Mouse (Mus musculus) yolk sac, embryonic 10.5 days (tissue): ENCODE results near the gene Fibp.

Source experiments
- DNase-seq: peaks from one replicate; pipeline ENCODE4 v3.0.0-alpha.2; 2017; ENCODE audit warnings: low spot score

Fibp gene

DNA sequence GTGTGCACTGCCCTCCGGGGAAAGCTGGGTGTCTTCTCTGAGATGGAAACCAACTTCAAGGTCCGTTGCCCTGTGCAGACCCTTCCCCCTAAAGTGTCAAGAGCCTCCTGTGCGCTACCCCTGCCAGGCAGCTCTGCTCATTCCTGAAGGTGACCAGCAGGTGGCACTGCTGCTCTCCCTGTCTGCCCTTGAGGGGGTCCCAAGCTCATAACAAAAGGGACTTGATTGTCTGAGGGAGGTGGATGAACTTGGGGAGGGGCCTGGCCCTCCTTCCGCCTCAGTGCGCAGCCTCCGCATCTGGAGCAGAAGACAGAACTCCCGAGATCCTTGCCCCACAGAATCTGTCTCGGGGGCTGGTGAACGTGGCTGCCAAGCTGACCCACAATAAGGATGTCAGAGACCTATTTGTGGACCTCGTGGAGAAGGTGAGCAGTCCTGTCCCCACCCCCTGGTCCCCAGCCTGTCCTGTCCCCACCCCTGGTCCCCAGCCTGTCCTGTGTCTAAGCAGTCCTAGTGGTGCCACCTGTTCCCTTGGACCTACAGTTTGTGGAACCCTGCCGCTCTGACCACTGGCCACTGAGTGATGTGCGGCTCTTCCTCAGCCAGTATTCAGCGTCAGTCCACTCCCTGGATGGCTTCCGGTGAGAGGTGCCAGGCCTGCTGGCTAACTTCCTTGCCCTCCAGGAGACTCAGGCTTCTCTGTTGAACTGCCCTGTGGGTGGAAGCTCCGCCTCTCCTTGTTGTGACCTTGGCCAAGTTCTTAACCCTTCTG lies 3.6 kb downstream of the Fibp start:
- no peak for DNase-seq

DNA sequence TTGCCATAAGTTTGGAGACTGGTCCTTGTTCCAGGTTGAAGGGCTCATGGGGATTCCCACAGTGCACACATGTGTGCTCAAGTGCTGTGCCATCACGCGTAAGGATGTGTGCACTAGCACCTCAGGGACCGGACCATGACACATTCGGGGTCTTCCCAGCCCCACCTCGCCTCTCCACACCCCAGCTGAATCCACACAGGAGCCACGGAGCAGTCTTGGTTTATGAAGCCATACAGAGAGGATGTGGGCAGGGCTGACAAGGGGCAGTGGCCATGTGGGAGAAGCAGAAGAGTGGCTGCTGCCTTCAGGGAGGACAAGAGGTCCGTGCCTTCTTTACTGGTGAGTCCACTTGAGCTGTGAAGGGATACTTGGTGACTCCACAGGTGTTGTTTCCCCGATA lies 4.6 kb downstream of the Fibp start:
- DNase-seq, result no peak

DNA sequence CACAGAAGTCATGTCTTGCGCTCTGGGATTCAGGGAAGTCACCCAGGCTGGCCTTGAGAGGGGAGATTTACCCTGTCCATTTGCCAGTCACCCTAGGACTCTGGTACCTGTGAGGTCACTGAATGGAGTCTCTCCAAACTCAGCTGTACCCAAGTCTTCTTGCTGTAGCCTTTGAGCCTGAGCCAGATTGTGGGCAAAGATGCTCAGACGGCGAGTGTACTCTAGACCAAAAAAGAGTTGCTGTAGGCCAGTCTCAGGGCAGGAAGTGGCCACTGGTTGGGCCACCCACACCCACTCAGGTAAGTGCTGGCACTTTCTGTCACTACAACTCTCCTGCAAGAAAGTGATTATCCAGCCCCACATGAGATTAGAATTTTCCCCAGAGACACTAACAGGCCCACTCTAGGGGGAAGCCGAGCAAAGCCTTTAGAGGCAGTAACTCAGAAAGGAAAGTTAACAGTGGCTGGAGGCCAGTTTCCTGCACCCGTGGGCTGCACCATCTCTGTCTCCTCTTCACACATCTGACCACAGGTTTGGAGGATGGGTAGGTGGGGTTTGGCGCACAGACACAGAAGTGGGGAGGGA lies 6.6 kb downstream of the Fibp start:
- no peak for DNase-seq

DNA sequence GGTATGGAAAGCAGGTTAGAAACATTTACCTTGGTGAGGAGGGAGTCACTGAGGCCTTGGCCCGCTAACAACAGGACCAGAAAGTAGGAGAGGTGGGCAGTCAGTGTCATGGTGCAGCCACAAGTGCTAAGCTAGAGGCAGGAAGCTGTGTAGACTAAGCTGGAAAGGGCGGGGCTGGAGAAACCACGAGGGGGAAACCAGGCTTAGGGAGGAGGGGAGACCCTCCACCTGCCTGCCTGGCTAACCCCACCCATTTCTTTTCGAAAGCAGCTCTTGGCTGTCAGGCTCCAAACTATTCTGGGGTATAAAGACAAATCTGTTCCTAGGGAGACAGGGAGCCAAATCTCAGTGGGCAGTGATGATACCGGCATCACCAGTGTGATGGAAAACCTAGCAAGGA lies 8.0 kb downstream of the Fibp start, which contains the start of gene Ctsw:
Gene Ctsw, minus strand, starts transcription at position 134 of the 400 bp plus-strand sequence.
- DNase-seq, result no peak

DNA sequence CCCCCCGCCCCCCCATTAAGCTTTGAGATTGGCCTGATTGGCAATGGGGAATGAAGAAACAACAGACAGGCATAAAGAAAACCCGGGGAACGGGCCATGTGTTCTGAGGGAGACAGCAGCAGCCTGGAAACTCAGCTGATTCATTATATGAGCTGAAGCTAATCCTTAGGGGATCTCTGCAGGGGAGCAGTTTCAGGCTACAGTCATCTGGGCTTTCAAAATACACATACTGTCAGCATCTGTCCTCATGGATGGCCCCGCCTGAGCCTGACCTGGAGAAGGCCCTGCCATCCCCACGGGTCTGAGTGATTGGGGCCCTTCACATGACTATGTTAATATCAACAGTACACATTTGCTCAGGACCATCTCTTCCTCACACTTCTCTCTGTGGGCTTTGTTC lies 11.4 kb downstream of the Fibp start:
- no peak for DNase-seq

DNA sequence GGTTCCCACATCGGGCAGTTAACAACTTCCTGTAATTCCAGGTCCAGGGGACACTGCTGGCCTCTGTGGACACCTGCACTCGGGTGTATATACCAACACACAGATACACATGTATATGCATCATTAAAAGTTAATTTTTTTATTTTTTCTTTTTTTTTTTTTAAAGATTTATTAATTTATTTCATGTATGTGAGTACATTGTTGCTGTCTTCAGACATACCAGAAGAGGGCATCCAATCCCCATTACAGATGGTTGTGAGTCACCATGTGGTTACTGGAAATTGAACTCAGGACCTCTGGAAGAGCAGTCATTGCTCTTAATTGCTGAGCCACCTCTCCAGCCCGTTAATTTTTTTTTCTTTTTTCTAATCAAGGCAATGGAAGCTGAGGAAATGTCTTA lies 12.4 kb downstream of the Fibp start:
- no peak for DNase-seq

DNA sequence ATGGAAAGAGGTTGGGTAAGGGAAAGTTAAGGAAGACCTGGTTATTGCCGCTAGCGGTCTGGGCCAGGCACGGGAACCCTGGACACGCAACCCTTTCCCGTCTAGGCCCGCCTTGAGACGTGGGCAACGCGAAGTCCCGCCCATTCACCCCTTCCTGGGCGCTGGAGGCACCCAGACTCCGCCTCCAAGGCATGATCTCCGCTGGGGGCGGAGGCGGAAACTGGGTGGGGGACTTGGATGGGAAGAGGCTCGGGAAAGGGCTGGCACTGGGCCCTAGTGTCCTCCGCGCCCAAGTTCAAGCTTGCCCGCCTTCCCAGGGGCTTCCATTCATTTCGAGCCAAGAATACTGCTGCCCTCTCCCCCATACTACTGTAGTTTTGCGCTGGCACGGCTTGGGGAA lies 13.3 kb downstream of the Fibp start, which contains the start of gene Efemp2:
Gene Efemp2, plus strand, starts transcription at position 235 of the 400 bp plus-strand sequence.
- peak; percentile 87 for DNase-seq

DNA sequence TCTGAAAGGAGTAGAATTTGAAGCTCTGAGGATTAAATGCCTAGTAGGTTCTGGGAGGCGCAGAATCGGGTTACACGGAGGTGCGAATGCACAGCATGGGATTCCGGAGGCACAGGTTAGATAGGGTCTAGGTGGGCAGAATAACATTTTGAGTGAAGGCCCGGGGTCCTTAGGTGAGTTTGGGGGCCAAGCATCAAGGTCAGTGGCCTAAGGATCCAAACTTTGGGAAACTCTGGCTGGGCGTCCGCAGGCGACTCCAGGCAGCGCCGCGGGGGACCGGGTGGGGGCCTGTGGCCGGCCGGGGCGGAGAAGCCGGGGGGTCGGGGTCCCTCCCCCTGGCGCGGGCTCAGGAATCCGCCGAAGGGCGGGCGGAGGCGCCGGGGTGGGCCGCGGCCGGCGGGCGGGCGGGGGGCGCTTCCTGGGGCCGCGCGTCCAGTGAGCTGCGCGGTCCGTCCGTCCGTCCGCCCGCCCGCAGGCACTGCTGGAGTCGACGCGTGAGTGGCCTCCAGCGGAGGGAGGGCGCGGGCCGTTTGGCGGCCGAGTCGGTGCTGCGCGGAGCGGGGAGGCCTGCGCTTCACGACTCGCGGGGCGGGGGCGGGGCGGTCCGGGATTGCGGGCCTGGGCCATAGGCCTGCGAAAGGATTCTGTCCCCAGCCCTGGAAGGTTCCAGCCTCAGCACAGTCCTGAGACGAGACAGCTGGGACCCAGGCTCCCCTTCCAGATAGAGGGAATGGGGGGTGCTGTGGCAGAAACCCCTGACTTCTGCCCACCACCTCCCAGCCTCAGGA lies 14.1 kb downstream of the Fibp start:
- peak; percentile 65 for DNase-seq

DNA sequence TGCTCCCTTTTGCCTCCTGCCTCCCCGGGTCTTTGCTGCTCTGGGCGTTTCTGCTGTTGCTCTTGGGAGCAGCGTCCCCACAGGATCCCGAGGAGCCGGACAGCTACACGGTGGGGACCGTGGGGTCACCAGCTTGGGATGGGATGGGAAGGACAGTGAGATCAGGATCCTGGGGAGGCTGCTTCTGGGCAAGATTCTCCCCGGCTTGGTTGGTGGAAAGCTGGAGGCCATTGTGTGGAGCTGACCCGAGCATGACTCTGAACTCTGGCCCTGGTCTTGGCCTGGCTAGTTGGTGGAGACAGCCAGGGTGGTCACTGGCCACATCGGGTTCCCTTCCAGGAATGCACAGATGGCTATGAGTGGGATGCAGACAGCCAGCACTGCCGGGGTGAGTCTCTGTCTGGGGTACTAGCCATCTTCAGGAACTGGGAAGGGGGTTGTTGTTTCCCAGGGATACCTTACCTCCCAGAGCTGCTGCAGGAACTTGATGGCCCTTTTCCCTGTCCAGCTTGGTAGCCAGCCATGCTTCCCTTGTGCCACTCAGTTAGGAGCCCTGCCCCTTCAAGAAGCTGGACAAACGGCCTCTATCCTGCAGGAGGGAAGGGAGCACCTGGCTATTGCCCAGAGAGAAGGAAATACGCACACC lies 14.8 kb downstream of the Fibp start:
- DNase-seq, result no peak

DNA sequence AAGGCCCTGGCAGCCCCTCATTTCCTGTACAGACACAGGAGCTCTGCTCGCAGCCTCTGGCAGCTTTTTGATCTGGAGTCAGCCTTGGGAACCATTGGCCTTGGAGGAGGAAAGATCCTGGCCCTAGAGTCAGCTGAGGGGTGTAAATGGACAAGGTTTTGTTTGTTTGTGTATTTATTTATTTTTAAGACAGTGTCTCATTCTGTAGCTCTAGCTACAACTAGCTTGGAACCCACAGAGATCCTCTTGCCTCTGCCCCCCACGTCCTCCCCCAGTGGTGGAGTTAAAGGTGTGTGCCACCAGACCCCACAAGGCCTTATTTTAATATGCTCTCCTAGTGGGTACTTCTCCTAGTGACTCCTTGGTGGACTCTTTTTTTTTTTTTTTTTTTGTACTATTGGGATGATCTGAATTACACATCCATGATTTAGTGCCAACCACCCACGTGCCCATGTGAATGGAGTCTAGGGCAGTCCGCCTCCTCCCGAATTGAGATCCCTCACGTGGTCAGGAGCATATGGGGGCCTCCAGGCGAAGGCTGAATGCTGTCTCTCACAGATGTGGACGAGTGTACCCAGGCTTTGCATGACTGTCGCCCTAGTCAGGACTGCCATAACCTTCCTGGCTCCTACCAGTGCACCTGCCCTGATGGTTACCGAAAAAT lies 16.7 kb downstream of the Fibp start:
- DNase-seq, result no peak

DNA sequence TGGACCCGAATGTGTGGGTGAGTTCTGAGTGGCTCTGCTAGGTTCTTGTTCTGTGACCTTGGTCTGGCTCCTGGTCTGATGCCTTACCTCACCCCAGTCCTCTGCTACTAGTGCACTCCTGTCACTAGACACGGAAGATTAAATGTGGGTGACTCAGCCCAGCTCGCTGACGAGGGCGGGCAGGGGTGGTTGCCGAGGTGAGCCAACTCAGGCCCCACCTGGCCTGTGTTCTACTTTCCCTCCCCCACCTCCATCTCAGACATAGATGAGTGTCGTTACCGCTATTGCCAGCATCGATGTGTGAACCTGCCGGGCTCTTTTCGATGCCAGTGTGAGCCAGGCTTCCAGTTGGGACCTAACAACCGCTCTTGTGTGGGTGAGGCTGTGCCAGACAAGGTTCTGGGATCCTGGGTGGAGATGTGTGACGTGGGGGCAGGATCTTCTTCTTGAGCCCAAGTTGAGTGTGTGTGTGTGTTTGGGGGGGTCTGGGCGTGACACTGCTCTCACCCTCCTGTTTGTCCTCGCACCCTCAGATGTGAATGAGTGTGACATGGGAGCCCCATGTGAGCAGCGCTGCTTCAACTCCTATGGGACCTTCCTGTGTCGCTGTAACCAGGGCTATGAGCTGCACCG lies 17.4 kb downstream of the Fibp start:
- no peak for DNase-seq

DNA sequence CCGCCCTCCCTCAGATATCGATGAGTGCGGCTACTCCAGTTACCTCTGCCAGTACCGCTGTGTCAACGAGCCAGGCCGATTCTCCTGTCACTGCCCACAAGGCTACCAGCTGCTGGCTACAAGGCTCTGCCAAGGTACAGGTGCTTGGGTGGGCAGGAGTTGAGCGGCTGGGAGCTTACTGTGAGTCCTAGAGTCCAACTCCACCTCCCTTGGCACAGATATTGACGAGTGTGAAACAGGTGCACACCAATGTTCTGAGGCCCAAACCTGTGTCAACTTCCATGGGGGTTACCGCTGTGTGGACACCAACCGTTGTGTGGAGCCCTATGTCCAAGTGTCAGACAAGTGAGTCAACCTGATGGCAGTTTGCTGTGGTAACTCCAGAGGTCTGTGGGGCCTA lies 19.6 kb downstream of the Fibp start:
- no peak for DNase-seq

DNA sequence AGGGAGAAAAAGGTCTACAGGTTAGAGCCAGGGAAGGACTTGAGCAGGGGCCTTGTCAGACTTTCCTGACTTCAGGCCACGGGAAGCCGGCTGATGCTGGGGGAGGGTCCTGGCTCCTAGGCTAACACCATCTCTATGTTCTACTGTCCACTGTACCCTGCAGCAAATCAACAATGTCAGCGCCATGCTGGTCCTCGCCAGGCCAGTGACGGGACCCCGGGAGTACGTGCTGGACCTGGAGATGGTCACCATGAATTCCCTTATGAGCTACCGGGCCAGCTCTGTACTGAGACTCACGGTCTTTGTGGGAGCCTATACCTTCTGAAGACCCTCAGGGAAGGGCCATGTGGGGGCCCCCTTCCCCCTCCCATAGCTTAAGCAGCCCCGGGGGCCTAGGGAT lies 21.0 kb downstream of the Fibp start:
- no peak for DNase-seq

DNA sequence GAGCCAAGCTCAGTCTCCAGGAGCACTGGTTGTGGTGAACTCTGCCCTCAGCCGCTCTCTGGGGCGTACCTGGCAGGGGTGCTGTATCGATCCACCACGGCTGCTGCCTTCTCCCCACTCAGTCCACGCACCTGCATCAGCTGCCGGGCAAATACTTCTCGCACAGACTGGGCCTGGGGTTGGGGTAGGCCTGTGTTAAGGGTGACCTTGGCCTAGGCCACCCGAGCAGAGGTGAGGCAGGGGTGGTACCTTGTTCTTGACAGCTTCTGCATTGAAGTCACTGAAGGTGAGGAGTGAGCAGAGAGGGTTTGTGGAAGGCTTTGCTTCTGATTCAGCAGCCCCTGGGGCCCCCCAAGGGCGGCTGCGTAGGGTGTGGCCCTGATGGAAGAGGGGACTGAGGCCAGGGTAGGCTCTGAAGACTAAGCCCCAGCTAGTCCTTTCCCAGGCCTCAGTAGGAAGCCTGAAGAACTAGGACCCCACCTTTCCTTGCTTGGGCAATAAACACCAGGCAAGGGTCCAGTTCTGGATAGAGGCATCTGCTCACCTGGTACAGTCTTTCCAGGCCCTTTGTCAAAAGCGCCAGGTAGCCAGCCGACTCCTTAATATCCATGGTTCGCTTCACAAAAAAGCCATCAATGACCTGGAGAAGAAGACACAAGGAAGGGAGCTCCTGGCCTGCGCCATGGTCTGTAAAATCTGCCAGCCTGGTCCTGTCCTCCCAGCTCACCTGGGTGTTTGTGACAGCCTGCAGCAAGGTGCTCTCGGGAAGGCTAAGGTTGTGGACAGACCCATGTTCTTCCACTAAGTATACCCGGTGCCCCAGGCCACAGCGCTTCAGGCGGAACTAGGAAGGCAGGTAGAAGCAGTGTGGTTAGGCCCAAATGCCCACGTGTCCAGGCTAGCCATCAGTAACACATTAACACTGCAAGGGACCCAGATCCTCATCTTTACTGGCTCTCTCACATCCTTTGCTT lies 23.3 kb downstream of the Fibp start:
- DNase-seq, result no peak

DNA sequence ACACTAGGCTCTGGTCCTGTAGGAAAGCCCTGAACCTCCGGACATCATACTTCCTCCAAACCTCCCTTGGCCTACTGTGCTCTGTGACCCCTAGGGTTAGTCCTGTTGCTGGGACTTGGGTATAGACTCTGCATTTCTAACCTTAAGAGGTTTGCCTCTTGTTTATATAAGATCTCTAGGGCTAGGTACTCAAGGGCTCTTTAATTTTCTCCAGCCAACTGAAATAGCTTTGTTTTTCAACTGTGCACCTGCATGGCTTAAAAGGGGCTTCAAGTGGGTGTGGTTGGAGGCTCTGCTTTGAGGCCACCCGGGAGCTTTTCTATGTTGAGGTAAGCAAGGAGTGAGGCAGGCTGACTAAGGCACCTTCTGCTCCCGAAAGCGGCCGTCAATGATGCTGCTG lies 24.1 kb downstream of the Fibp start:
- no peak for DNase-seq

DNA sequence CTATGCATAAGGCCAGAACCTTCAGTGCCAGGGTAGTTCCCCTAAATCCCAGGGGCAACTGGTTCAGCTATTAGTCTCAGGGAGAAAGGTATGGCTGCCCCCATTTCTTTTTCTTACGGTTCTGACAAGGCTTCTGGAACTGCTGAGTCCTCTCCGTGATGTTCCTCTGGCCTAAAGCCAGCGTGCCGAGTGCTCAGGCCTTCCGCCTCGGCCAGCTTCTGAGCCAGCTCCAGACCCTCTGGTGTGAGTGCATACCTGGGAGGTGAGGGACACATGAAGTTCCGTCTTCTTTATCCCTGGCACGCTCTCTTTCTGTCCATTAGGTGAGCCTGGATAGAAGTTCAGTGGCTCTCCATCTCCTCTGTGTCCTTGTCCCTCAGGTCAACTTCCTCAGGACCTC lies 25.0 kb downstream of the Fibp start:
- no peak for DNase-seq

DNA sequence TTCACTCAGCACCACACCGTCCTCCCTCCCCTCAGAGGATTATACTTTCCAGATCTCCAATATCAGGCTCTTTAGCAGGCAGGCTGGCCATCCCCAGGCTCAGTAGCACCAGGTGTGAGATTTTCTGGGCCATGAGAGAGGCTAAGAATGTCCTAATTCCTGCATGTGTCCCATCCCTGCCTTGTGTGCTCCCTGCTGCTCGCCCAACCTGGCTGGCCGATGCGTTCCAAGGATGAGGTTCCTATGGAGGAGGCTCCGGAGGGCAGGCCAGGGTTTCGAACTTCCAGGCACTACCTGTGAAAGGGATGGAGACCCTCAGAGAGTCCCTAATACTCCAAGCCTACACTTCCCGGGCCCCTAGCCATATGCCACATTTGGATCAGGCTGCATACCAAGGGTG lies 25.4 kb downstream of the Fibp start:
- DNase-seq, result no peak

DNA sequence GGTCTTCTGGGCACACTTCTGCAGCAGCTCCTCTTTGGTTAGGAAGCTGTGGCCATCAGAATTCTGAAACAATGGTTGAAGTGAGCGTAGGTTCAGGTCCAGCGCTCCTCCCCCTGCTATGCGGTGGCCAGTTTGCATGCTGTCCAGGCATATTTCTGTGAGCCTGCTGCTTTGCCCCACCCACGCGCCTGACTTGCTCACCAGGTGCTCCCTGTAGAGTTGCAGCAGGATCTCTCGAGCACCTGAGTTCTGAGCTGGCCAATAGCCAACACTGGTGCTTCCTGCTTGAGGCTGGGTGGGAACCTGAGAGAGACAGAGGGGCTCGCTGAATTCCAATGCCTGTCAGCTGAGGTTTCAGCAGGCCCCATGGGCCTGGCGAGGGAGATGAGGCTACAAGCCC lies 25.9 kb downstream of the Fibp start:
- no peak for DNase-seq

DNA sequence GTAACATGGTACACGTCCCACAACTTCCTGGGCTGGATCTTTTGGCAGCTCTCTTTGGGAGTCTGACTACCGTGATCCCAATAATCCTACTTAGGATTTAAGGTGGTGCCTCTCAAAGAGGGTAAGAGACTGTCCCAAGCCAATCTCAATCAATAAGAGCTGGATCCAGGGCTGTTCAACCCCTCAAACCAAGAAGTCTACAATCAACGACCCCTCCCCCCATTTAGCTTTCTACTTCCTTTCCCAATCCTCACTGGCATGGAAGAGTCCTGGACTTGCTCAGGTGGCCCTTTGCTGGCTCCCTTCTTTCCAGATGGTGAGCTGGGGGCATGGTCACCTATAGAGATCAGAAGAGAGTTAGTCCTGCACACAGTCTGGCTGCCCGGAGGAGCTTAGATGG lies 26.4 kb downstream of the Fibp start:
- DNase-seq, result no peak
